Mouse (Mus musculus) ES-E14 (cell line): Measurements from ENCODE around the gene St3gal3. TPM values are rescaled to one million over a fixed set of nuclear protein-coding genes. Genes with fewer than 3 reads are reported as not detected.

Source experiments
- DNase-seq: peaks from one replicate; pipeline ENCODE4 v3.0.0-alpha.2; 2013; ENCODE audit warnings: low read depth, low spot score
- H3K27ac ChIP-seq: 2 replicates; pipeline ENCODE4 v1.5.1; 2012; ENCODE audit warnings: low read depth, mild to moderate bottlenecking, low read length, moderate library complexity, mixed read lengths; ENCODE audit not compliant: poor library complexity, insufficient read depth, severe bottlenecking
- H3K36me3 ChIP-seq: 2 replicates; pipeline ENCODE4 v1.6.1; 2012; ENCODE audit warnings: mild to moderate bottlenecking, low read length, moderate library complexity, mixed read lengths; ENCODE audit not compliant: control insufficient read depth, poor library complexity, insufficient read depth, severe bottlenecking
- H3K4me1 ChIP-seq, 2 experiments: fragments of 150-350 bp in 1 of 2; sonication (generic) in 1 of 2; 2 replicates each; pipeline ENCODE4 v1.6.1; 2012; ENCODE audit warnings: low read length in 2 of 2, mild to moderate bottlenecking in 1 of 2, mixed read lengths in 1 of 2; ENCODE audit not compliant: control insufficient read depth in 2 of 2, insufficient read depth in 2 of 2, poor library complexity in 1 of 2
- H3K4me3 ChIP-seq, 2 experiments: fragments of 150-350 bp in 1 of 2; sonication (generic) in 1 of 2; 2 replicates each; pipeline ENCODE4 v1.5.1; 2012; ENCODE audit warnings: low read length in 2 of 2, low read depth in 1 of 2, mild to moderate bottlenecking in 1 of 2, mixed read lengths in 1 of 2; ENCODE audit not compliant: insufficient read depth in 1 of 2, poor library complexity in 1 of 2, severe bottlenecking in 1 of 2
- H3K9ac ChIP-seq: 2 replicates; pipeline ENCODE4 v1.6.1; 2012; ENCODE audit warnings: low read depth, mild to moderate bottlenecking, low read length, mixed read lengths; ENCODE audit not compliant: poor library complexity, insufficient read depth, severe bottlenecking
- H3K9me3 ChIP-seq: fragments of 150-350 bp; sonication (generic); 2 replicates; pipeline ENCODE4 v1.6.1; 2012; ENCODE audit warnings: low read depth, mild to moderate bottlenecking, low read length; ENCODE audit not compliant: control insufficient read depth, insufficient read depth
- CHD2 ChIP-seq: IDR thresholded peaks from 2 replicates; pipeline ENCODE4 v1.6.1; 2014; ENCODE audit warnings: mild to moderate bottlenecking, low read depth, low read length, inconsistent platforms
- HCFC1 ChIP-seq: IDR thresholded peaks from 2 replicates; pipeline ENCODE4 v1.6.1; 2012; ENCODE audit warnings: low read length, inconsistent platforms, borderline replicate concordance; ENCODE audit not compliant: insufficient read depth
- MAFK ChIP-seq: IDR thresholded peaks from 2 replicates; pipeline ENCODE4 v1.6.1; 2014; ENCODE audit warnings: mild to moderate bottlenecking, low read depth, low read length, inconsistent platforms; ENCODE audit not compliant: insufficient read depth
- ZC3H11A ChIP-seq: IDR thresholded peaks from 2 replicates; pipeline ENCODE4 v1.6.1; 2012; ENCODE audit warnings: low read depth, mild to moderate bottlenecking, inconsistent platforms, low read length, borderline replicate concordance
- ZNF384 ChIP-seq: IDR thresholded peaks from 2 replicates; pipeline ENCODE4 v1.6.1; 2012; ENCODE audit warnings: low read depth, low read length, inconsistent platforms
- in situ Hi-C, 2 experiments: fragments of 600-800 bp; cut with MboI; formaldehyde crosslinking; loops; one replicate each; pipeline ENCODE4 v1.15.1; 2025; ENCODE audit warnings: low sequenced_read_pairs in 2 of 2, inconsistent platforms in 1 of 2; ENCODE audit not compliant: unreplicated experiment in 2 of 2
- total RNA-seq: library from RNA; depleted of rRNA; stranded (reverse); fragments of 300-350 nt; gene quantifications from 2 replicates; pipeline ENCODE4 v1.2.3, GENCODE M21; 2012

The St3gal3 gene
- total RNA-seq, 1 experiment: 10.9 TPM

GRCm38 (mm10) chr4:118101497-118101896, 33.2 kb downstream of the St3gal3 start:
- TF ChIP-seq ZC3H11A (no peak), ZNF384 (no peak), CHD2 (no peak), HCFC1 (no peak), MAFK (no peak)
- in situ Hi-C loops: no loop called here

GRCm38 (mm10) chr4:118099637-118100364, 34.9 kb downstream of the St3gal3 start:
- H3K9ac ChIP-seq: no peak overlapping the region
- H3K9me3 ChIP-seq: no peaks in the 10 kb centered on the region
- H3K36me3 ChIP-seq: no peaks in the 10 kb centered on the region
- H3K4me1 ChIP-seq: peaks cover 0 to 5% of the 10 kb centered on the region in 2 experiments; a peak in 1 of 4 replicates
- DNase-seq: no peak
- H3K27ac ChIP-seq: no peak overlapping the region
- in situ Hi-C loops: loop anchor here in 1 of 2 experiments (25.0 kb wide), 1 partner anchor 262 kb away; the partner anchor contains the start of gene Slc6a9
- no peak overlapping the region for H3K4me3 ChIP-seq
- TF ChIP-seq ZC3H11A (no peak), MAFK (no peak), ZNF384 (no peak), CHD2 (no peak), HCFC1 (no peak)

More at GRCm38 (mm10) chr4:118101497-118101896, 33.2 kb downstream of the St3gal3 start:
- Histone ChIP-seq H3K9ac (no peak overlapping the region), H3K4me1 (peaks cover 0 to 4% of the 10 kb centered on the region in 2 experiments; a peak in 1 of 4 replicates), H3K36me3 (no peaks in the 10 kb centered on the region), H3K4me3 (no peak overlapping the region), H3K9me3 (no peaks in the 10 kb centered on the region), H3K27ac (no peak overlapping the region)
- no peak for DNase-seq

- H3K9ac ChIP-seq: no peak overlapping the region
- TF ChIP-seq HCFC1 (no peak), ZNF384 (no peak), ZC3H11A (no peak), MAFK (no peak), CHD2 (no peak)
- no peaks in the 10 kb centered on the region for H3K9me3 ChIP-seq
- H3K4me3 ChIP-seq: no peak overlapping the region
- no peak for DNase-seq
- in situ Hi-C loops: loop anchor here in 1 of 2 experiments (25.0 kb wide), 1 partner anchor 261 kb away; the partner anchor contains the start of gene Slc6a9
- peaks cover 0 to 5% of the 10 kb centered on the region in 2 experiments; a peak in 1 of 4 replicates for H3K4me1 ChIP-seq
- no peaks in the 10 kb centered on the region for H3K36me3 ChIP-seq
- no peak overlapping the region for H3K27ac ChIP-seq
These were observed 36.1 kb downstream of the St3gal3 start for GRCm38 (mm10) chr4:118098571-118098970.

GRCm38 (mm10) chr4:118096069-118096468, 38.6 kb downstream of the St3gal3 start:
- Histone ChIP-seq H3K36me3 (no peaks in the 10 kb centered on the region), H3K9me3 (no peaks in the 10 kb centered on the region), H3K27ac (no peak overlapping the region), H3K9ac (no peak overlapping the region), H3K4me1 (peaks cover 0 to 5% of the 10 kb centered on the region in 2 experiments; a peak in 1 of 4 replicates), H3K4me3 (no peak overlapping the region)
- no peak for DNase-seq
- no peak for TF ChIP-seq HCFC1
- TF ChIP-seq MAFK: no peak
- no peak for TF ChIP-seq ZC3H11A
- no peak for TF ChIP-seq CHD2
- no peak for TF ChIP-seq ZNF384
- in situ Hi-C loops: loop anchor here in 1 of 2 experiments (25.0 kb wide), 1 partner anchor 259 kb away; the partner anchor contains the start of gene Slc6a9
